Mouse (Mus musculus): ENCODE measurements at regions not wholly inside any gene's neighbourhood (a gene's known extent, or its start where the extent isn't known, plus 50 kb on each side); places are given as distances from the start of the nearest gene placed in this dataset.

DNA sequence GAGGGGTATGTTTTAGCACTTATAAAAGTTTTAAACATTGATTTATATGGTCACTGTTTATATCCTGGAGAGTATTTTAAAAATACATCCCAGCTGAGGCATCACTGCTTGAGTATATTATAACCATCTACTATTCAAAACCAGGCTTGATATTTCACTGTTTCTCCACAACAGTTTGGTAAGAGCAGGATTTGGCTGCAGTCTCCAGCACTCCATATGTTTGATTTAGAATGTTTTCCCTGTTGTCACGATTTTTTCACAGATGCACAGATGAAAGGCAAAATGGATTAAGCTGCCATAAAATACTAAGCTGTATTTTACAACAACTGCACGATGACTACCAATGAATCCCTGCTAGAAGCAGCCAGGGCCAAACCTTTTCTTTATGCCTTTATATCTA is 166.6 kb downstream of the Cox7b2 start:
- ChIA-PET POLR2A (no interaction called here), CTCF (no interaction called here)

- ChIA-PET POLR2A (no interaction called here), CTCF (no interaction called here)
Measured at GRCm38 (mm10) chr5:71366196-71366858, 181.7 kb downstream of the Cox7b2 start.

- ChIA-PET CTCF (no interaction called here), POLR2A (no interaction called here)
Measured at GRCm38 (mm10) chr5:71341512-71341911, 206.5 kb downstream of the Cox7b2 start.

DNA sequence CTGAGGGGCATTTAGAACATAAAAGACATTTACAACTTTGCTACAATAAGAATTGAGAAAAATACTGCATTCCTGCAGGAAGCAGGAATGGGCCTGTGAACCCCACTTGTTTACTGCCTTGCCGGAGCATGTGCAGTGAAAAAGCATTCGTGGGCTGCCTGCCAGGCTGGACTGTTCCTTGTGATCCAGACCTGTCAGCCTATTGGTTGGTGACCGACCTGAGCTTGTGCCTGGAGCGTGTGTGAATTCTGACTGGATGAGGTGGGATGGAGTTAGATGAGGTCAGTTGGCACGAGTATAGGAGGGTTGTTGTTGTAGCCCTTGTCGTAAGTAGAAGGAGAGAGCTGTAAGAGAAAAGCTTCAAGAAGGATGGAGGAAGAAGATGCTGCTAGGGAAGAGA is 213.8 kb upstream of the Gabra2 start:
- CTCF ChIA-PET: no interaction called here
- POLR2A ChIA-PET: no interaction called here

DNA sequence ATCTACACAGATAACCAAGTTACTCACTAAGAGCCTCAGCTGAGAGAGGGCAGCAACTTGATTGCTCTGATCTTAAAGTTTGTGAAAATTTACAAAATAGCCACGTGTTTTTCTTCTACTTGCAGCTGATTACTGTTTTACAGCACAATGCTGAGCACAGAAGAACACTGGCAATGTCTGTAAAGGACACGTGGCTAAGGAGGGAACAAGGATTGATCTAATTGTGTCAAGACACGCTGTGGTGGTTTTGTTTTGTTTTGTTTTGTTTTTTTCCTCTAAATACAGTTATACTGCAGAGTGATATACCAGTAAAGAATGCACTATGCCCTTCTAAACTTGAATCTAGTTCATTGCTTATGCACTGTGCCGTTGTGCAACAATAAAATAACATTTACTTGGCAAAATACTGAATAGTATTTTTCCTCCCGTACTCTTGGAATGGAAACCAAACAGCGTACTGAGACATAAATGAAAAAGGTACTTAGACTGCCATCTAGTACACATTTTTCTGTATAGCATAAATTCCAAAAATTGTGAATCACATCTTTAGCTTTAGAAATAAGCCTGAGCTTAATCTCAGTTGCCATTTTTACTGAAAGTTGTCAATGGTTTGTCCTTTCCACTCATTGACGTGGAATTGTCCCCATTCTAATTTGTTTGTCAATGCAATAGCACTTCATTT is 166.7 kb upstream of the Gabra2 start:
- ChIA-PET CTCF (no interaction called here), POLR2A (no interaction called here)

GRCm38 (mm10) chr5:71249273-71249672 is 153.6 kb upstream of the Gabra2 start:
- CTCF ChIA-PET: no interaction called here
- POLR2A ChIA-PET: no interaction called here

DNA sequence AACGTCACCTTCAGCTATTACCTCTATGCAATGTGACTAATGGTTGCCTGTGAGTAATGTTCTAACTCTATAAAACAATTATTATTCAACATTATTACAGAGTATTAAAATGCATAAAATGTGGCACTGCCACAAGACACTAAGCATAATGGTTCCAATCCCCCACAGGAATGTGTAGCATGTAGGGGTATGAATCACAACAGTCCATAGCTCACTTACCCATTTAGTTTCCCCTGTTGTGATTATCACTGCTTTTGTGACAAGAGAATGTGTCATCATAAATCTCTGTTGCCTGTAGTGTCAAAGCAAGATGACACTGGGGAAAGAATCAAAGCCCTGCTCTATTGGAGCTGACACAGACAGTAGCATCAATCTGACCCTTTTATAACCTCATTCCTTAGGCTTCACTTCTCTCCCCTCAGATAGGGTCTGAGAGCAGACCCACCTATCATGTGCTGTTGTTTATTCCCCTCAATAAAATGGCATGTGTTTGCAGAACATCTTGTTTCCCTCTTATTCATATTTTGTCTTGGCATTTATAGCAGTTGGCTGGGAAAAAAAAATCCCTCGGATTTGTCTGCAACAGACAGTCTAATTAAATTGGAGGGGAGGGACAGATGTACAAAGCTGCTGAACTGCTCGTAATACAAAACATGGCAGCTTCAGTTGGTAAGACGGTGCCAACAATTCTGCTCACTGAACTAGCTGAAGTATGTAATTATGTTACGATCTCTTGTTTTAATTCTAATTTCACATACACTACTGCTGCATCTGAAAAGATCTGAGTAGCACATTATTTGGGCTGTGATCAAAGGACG is 152.9 kb upstream of the Gabra2 start:
- ChIA-PET POLR2A (no interaction called here), CTCF (no interaction called here)

GRCm38 (mm10) chr5:71227615-71228014 is 132.0 kb upstream of the Gabra2 start:
- ChIA-PET POLR2A (no interaction called here), CTCF (no interaction called here)

DNA sequence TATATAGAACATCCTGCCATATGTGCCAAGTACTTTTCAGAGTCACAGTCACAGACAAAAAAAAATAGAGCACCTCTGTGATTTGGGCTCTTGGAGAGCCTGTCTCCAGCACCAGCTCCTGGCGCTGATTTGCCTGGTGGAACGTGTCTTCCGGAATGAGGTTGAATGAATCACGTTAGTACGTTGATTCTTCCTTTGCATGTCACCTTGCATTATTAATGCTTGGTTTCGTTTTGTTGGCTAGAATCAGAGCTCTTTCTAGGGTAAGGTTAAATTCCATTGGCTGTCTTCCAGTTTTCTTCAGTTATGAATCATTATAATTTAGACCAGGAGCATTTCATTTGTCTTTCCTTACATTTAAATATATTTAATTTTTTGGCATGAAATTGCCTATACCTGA is 105.2 kb upstream of the Gabra2 start:
- CTCF ChIA-PET: no interaction called here

GRCm38 (mm10) chr5:71177316-71177715 is 81.7 kb upstream of the Gabra2 start:
- CTCF ChIA-PET: no interaction called here

More for the DNA sequence above, 105.2 kb upstream of the Gabra2 start:
- POLR2A ChIA-PET: no interaction called here

GRCm38 (mm10) chr5:71170378-71170777 is 74.7 kb upstream of the Gabra2 start:
- CTCF ChIA-PET: interaction anchor here in 2 of 4 experiments (0.6 to 0.7 kb wide), 2 partner anchors 638 to 639 kb away, joined by 3 to 4 read pairs; no protein-coding TSS in a partner anchor
- POLR2A ChIA-PET: interaction anchor here in 1 of 4 experiments (0.6 kb wide), 1 partner anchor 721 kb away, joined by 6 read pairs; no protein-coding TSS in a partner anchor

More at GRCm38 (mm10) chr5:71177316-71177715, 81.7 kb upstream of the Gabra2 start:
- POLR2A ChIA-PET: no interaction called here

Data from embryonic stem cell, embryonic (primary cell).